Mouse (Mus musculus): ENCODE measurements around the gene 1700001C19Rik. TPM values are rescaled to one million over a fixed set of nuclear protein-coding genes. Genes with fewer than 3 reads are reported as not detected.
"Not testable (repeated sequence)": the region's sequence is repeated elsewhere in the genome, so short reads cannot be mapped to it uniquely, and the experiment has no call there.

1700001C19Rik gene
- polyA plus RNA-seq, 1 experiment, result not detected

GRCm38 (mm10) chr17:47421566-47421965, 15.6 kb downstream of the 1700001C19Rik start:
- H3K27me3 ChIP-seq (ENCODE audit: control insufficient read depth, insufficient read depth, low read length), result no peaks in the 10 kb centered on the region
- H3K4me3 ChIP-seq (ENCODE audit: extremely low read depth, insufficient read depth, insufficient read length), result no peak overlapping the region
- no peaks in the 10 kb centered on the region for H3K4me1 ChIP-seq (ENCODE audit: control insufficient read depth, insufficient read depth, insufficient read length)
- TF ChIP-seq CTCF (IDR thresholded peaks at IDR 0.05; ENCODE audit: extremely low read depth, insufficient read depth, insufficient read length, insufficient replicate concordance) (no peak), POLR2A (IDR thresholded peaks at IDR 0.05; ENCODE audit: low read depth, low read length) (no peak)
- no peaks in the 10 kb centered on the region for H3K36me3 ChIP-seq (ENCODE audit: control insufficient read depth, insufficient read depth, low read length)
- 77% methylated on average over 3 of the region's 3 CpGs for WGBS
- no peak overlapping the region for H3K27ac ChIP-seq (ENCODE audit: insufficient read depth, low read length)
- no peak for DNase-seq (ENCODE audit: low read depth in 1 of 2, low spot score in 2 of 2)

- Histone ChIP-seq H3K4me1 (ENCODE audit: control insufficient read depth, insufficient read depth, insufficient read length) (no peaks in the 10 kb centered on the region), H3K27me3 (ENCODE audit: control insufficient read depth, insufficient read depth, low read length) (no peaks in the 10 kb centered on the region), H3K4me3 (ENCODE audit: extremely low read depth, insufficient read depth, insufficient read length) (no peak overlapping the region), H3K36me3 (ENCODE audit: control insufficient read depth, insufficient read depth, low read length) (no peaks in the 10 kb centered on the region), H3K27ac (ENCODE audit: insufficient read depth, low read length) (no peak overlapping the region)
- 85% methylated on average over 2 of the region's 2 CpGs for WGBS
- DNase-seq (ENCODE audit: low read depth in 1 of 2, low spot score in 2 of 2), result no peak
- TF ChIP-seq CTCF (IDR thresholded peaks at IDR 0.05; ENCODE audit: extremely low read depth, insufficient read depth, insufficient read length, insufficient replicate concordance), result no peak
- TF ChIP-seq POLR2A (IDR thresholded peaks at IDR 0.05; ENCODE audit: low read depth, low read length), result no peak
Measured at GRCm38 (mm10) chr17:47420195-47420594, 17.0 kb downstream of the 1700001C19Rik start.

- H3K4me1 ChIP-seq (ENCODE audit: control insufficient read depth, insufficient read depth, insufficient read length); H3K27ac ChIP-seq (ENCODE audit: insufficient read depth, low read length); DNase-seq (ENCODE audit: low read depth in 1 of 2, low spot score in 2 of 2); H3K27me3 ChIP-seq (ENCODE audit: control insufficient read depth, insufficient read depth, low read length); H3K4me3 ChIP-seq (ENCODE audit: extremely low read depth, insufficient read depth, insufficient read length); H3K36me3 ChIP-seq (ENCODE audit: control insufficient read depth, insufficient read depth, low read length): not testable (repeated sequence)
- WGBS, result 4% methylated on average over 74 of the region's 74 CpGs
Measured at GRCm38 (mm10) chr17:47409897-47410861, 27.0 kb downstream of the 1700001C19Rik start.

GRCm38 (mm10) chr17:47408558-47408898, 28.6 kb downstream of the 1700001C19Rik start:
- no peaks in the 10 kb centered on the region for H3K36me3 ChIP-seq (ENCODE audit: control insufficient read depth, insufficient read depth, low read length)
- TF ChIP-seq POLR2A (IDR thresholded peaks at IDR 0.05; ENCODE audit: low read depth, low read length), result no peak
- TF ChIP-seq CTCF (IDR thresholded peaks at IDR 0.05; ENCODE audit: extremely low read depth, insufficient read depth, insufficient read length, insufficient replicate concordance), result peak; percentile 72; the same call in 1 of the 2 replicates
- WGBS, result 17% methylated on average over 8 of the region's 8 CpGs
- H3K27ac ChIP-seq (ENCODE audit: insufficient read depth, low read length), result no peak overlapping the region
- peak in 1 of 2 experiments; percentile 42 for DNase-seq (ENCODE audit: low read depth in 1 of 2, low spot score in 2 of 2)
- no peaks in the 10 kb centered on the region for H3K4me1 ChIP-seq (ENCODE audit: control insufficient read depth, insufficient read depth, insufficient read length)
- no peaks in the 10 kb centered on the region for H3K27me3 ChIP-seq (ENCODE audit: control insufficient read depth, insufficient read depth, low read length)
- no peak overlapping the region for H3K4me3 ChIP-seq (ENCODE audit: extremely low read depth, insufficient read depth, insufficient read length)

- DNase-seq (ENCODE audit: low read depth in 1 of 2, low spot score in 2 of 2), result no peak
- no peaks in the 10 kb centered on the region for H3K36me3 ChIP-seq (ENCODE audit: control insufficient read depth, insufficient read depth, low read length)
- no peak overlapping the region for H3K27ac ChIP-seq (ENCODE audit: insufficient read depth, low read length)
- no peaks in the 10 kb centered on the region for H3K4me1 ChIP-seq (ENCODE audit: control insufficient read depth, insufficient read depth, insufficient read length)
- TF ChIP-seq CTCF (IDR thresholded peaks at IDR 0.05; ENCODE audit: extremely low read depth, insufficient read depth, insufficient read length, insufficient replicate concordance) (no peak), POLR2A (IDR thresholded peaks at IDR 0.05; ENCODE audit: low read depth, low read length) (no peak)
- 52% methylated on average over 10 of the region's 10 CpGs for WGBS
- H3K4me3 ChIP-seq (ENCODE audit: extremely low read depth, insufficient read depth, insufficient read length), result no peak overlapping the region
- no peaks in the 10 kb centered on the region for H3K27me3 ChIP-seq (ENCODE audit: control insufficient read depth, insufficient read depth, low read length)
Measured at GRCm38 (mm10) chr17:47407717-47408557, 29.2 kb downstream of the 1700001C19Rik start.

- no peaks in the 10 kb centered on the region for H3K36me3 ChIP-seq (ENCODE audit: control insufficient read depth, insufficient read depth, low read length)
- H3K4me3 ChIP-seq (ENCODE audit: extremely low read depth, insufficient read depth, insufficient read length), result no peak within 1 kb of the TSS
- DNase-seq (ENCODE audit: low read depth in 1 of 2, low spot score in 2 of 2), result no peak
- no peaks in the 10 kb centered on the region for H3K27me3 ChIP-seq (ENCODE audit: control insufficient read depth, insufficient read depth, low read length)
- WGBS, result 76% methylated on average over 10 of the region's 10 CpGs
- no peak within 1 kb of the TSS for H3K27ac ChIP-seq (ENCODE audit: insufficient read depth, low read length)
- TF ChIP-seq CTCF (IDR thresholded peaks at IDR 0.05; ENCODE audit: extremely low read depth, insufficient read depth, insufficient read length, insufficient replicate concordance), result no peak
- H3K4me1 ChIP-seq (ENCODE audit: control insufficient read depth, insufficient read depth, insufficient read length), result 0 out of 2 replicates have a peak, but pooled peaks cover 2% of the 10 kb centered on the region
Measured at GRCm38 (mm10) chr17:47400451-47400850, 36.7 kb downstream of the 1700001C19Rik start, which contains the start of gene Guca1a. Gene Guca1a, minus strand, starts transcription at chr17:47400584.

Measured in spleen, adult 2 months (tissue).